Mouse (Mus musculus) embryonic facial prominence, embryonic 14.5 days (tissue): ENCODE results near the gene Zfp839. TPM values are rescaled to one million over a fixed set of nuclear protein-coding genes. Genes with fewer than 3 reads are reported as not detected.

ENCODE experiments used
- ATAC-seq: fragments of 200-750 bp; cut with Nextera tagmentation; 2 replicates; pipeline ENCODE4 v1.8.0; 2017; ENCODE audit warnings: low read depth, moderate number of reproducible peaks, moderate TSS enrichment
- DNase-seq: peaks from one replicate; pipeline ENCODE4 v3.0.0-alpha.2; 2015; ENCODE audit warnings: low spot score
- H3K27ac ChIP-seq: fragments of 300-500 bp; sonication (generic); replicated peaks from 2 replicates; pipeline ENCODE4 v1.5.1; 2014; ENCODE audit warnings: low read depth, mild to moderate bottlenecking, low read length, moderate library complexity
- H3K27me3 ChIP-seq: fragments of 300-500 bp; sonication (generic); replicated peaks from 2 replicates; pipeline ENCODE4 v1.6.1; 2014; ENCODE audit warnings: low read length; ENCODE audit not compliant: control insufficient read depth, insufficient read depth
- H3K36me3 ChIP-seq: fragments of 300-500 bp; sonication (generic); 2 replicates; pipeline ENCODE4 v1.6.1; 2014; ENCODE audit warnings: low read length, mixed read lengths; ENCODE audit not compliant: control insufficient read depth, insufficient read depth
- H3K4me1 ChIP-seq: fragments of 300-500 bp; sonication (generic); 2 replicates; pipeline ENCODE4 v1.6.1; 2014; ENCODE audit warnings: antibody characterized with exemption, low read length; ENCODE audit not compliant: control insufficient read depth, insufficient read depth
- H3K4me2 ChIP-seq: fragments of 300-500 bp; sonication (generic); 2 replicates; pipeline ENCODE4 v1.6.1; 2014; ENCODE audit warnings: low read depth, mild to moderate bottlenecking, low read length, moderate library complexity, mixed read lengths
- H3K4me3 ChIP-seq: fragments of 300-500 bp; sonication (generic); 2 replicates; pipeline ENCODE4 v1.5.1; 2014; ENCODE audit warnings: low read depth, mild to moderate bottlenecking, low read length
- H3K9ac ChIP-seq: fragments of 300-500 bp; sonication (generic); 2 replicates; pipeline ENCODE4 v1.6.1; 2014; ENCODE audit warnings: low read depth, mild to moderate bottlenecking, low read length, moderate library complexity, mixed read lengths
- H3K9me3 ChIP-seq: fragments of 300-500 bp; sonication (generic); 2 replicates; pipeline ENCODE4 v1.6.1; 2016; ENCODE audit warnings: low read length; ENCODE audit not compliant: control insufficient read depth
- WGBS: fragments of 180-500 bp; shearing (Covaris S2); extraction: QIAGEN DNeasy Blood & Tissue Kit; methylation state at CpG from one replicate; pipeline ENCODE4 v1.1.7; 2014; 5-methylcytosine and 5-hydroxymethylcytosine counted together
- polyA plus RNA-seq: library from polyadenylated mRNA; unstranded; fragments of >200 nt; fragmentation: Nextera tagmentation; extraction: Ambion mirVana; gene quantifications from 2 replicates; pipeline ENCODE4 v1.2.1, GENCODE M21; 2014

The Zfp839 gene
- polyA plus RNA-seq, 1 experiment from 2014 or later = 2.4 TPM

GRCm38 (mm10) chr12:110813132-110813531 lies 36.9 kb upstream of the Zfp839 start:
- Histone ChIP-seq H3K4me2 (no peak overlapping the region), H3K27me3 (no peaks in the 10 kb centered on the region), H3K36me3 (peaks cover 12% of the 10 kb centered on the region; the same call in 1 of the 2 replicates), H3K9me3 (no peaks in the 10 kb centered on the region), H3K4me3 (no peak overlapping the region), H3K27ac (no peak overlapping the region), H3K4me1 (no peaks in the 10 kb centered on the region), H3K9ac (no peak overlapping the region)
- DNase-seq = no peak
- 85% methylated on average over 9 of the region's 9 CpGs for WGBS
- no peak for ATAC-seq

GRCm38 (mm10) chr12:110813624-110814023 lies 36.4 kb upstream of the Zfp839 start:
- Histone ChIP-seq H3K4me3 (no peak overlapping the region), H3K27me3 (no peaks in the 10 kb centered on the region), H3K9me3 (no peaks in the 10 kb centered on the region), H3K4me1 (no peaks in the 10 kb centered on the region), H3K4me2 (no peak overlapping the region), H3K9ac (no peak overlapping the region), H3K36me3 (peaks cover 12% of the 10 kb centered on the region; the same call in 1 of the 2 replicates), H3K27ac (no peak overlapping the region)
- no peak for DNase-seq
- ATAC-seq = no peak
- WGBS = 87% methylated on average over 6 of the region's 6 CpGs

- DNase-seq (no peak), ATAC-seq (peak; percentile 41; the same call in 1 of the 2 replicates)
- H3K27ac ChIP-seq = no peak overlapping the region
- H3K4me2 ChIP-seq = no peak overlapping the region
- no peaks in the 10 kb centered on the region for H3K4me1 ChIP-seq
- no peak overlapping the region for H3K4me3 ChIP-seq
- 73% methylated on average over 17 of the region's 17 CpGs for WGBS
- H3K9me3 ChIP-seq = no peaks in the 10 kb centered on the region
- no peaks in the 10 kb centered on the region for H3K27me3 ChIP-seq
- peaks cover 12% of the 10 kb centered on the region; the same call in 1 of the 2 replicates for H3K36me3 ChIP-seq
- H3K9ac ChIP-seq = no peak overlapping the region
Measured at GRCm38 (mm10) chr12:110814924-110815323, 35.1 kb upstream of the Zfp839 start.

- no peaks in the 10 kb centered on the region for H3K27me3 ChIP-seq
- no peaks in the 10 kb centered on the region for H3K9me3 ChIP-seq
- no peaks in the 10 kb centered on the region for H3K4me1 ChIP-seq
- no peak overlapping the region for H3K4me2 ChIP-seq
- 83% methylated on average over 2 of the region's 2 CpGs for WGBS
- no peak for ATAC-seq
- no peak for DNase-seq
- 0 out of 2 replicates have a peak, but pooled peaks cover 4% of the 10 kb centered on the region for H3K36me3 ChIP-seq
- H3K4me3 ChIP-seq = no peak overlapping the region
- H3K9ac ChIP-seq = no peak overlapping the region
- no peak overlapping the region for H3K27ac ChIP-seq
Measured at GRCm38 (mm10) chr12:110816833-110817232, 33.2 kb upstream of the Zfp839 start.

GRCm38 (mm10) chr12:110819367-110819766 lies 30.7 kb upstream of the Zfp839 start:
- 69% methylated on average over 8 of the region's 8 CpGs for WGBS
- ATAC-seq (no peak), DNase-seq (no peak)
- Histone ChIP-seq H3K9ac (no peak overlapping the region), H3K4me2 (no peak overlapping the region), H3K4me1 (no peaks in the 10 kb centered on the region), H3K36me3 (no peaks in the 10 kb centered on the region), H3K27me3 (no peaks in the 10 kb centered on the region), H3K4me3 (no peak overlapping the region), H3K9me3 (no peaks in the 10 kb centered on the region), H3K27ac (no peak overlapping the region)

- H3K27ac ChIP-seq = no peak overlapping the region
- ATAC-seq (no peak), DNase-seq (no peak)
- no peaks in the 10 kb centered on the region for H3K9me3 ChIP-seq
- no peak overlapping the region for H3K4me3 ChIP-seq
- WGBS = 83% methylated on average over 2 of the region's 2 CpGs
- no peaks in the 10 kb centered on the region for H3K36me3 ChIP-seq
- H3K27me3 ChIP-seq = no peaks in the 10 kb centered on the region
- H3K4me1 ChIP-seq = no peaks in the 10 kb centered on the region
- H3K4me2 ChIP-seq = no peak overlapping the region
- H3K9ac ChIP-seq = no peak overlapping the region
Measured at GRCm38 (mm10) chr12:110821787-110822186, 28.3 kb upstream of the Zfp839 start.

GRCm38 (mm10) chr12:110822366-110822765 lies 27.7 kb upstream of the Zfp839 start:
- 86% methylated on average over 7 of the region's 7 CpGs for WGBS
- H3K36me3 ChIP-seq = no peaks in the 10 kb centered on the region
- H3K27ac ChIP-seq = no peak overlapping the region
- H3K4me3 ChIP-seq = no peak overlapping the region
- no peaks in the 10 kb centered on the region for H3K4me1 ChIP-seq
- ATAC-seq (no peak), DNase-seq (no peak)
- H3K9me3 ChIP-seq = no peaks in the 10 kb centered on the region
- H3K27me3 ChIP-seq = no peaks in the 10 kb centered on the region
- H3K4me2 ChIP-seq = no peak overlapping the region
- no peak overlapping the region for H3K9ac ChIP-seq

- no peak for DNase-seq
- no peaks in the 10 kb centered on the region for H3K9me3 ChIP-seq
- H3K9ac ChIP-seq = no peak overlapping the region
- H3K27me3 ChIP-seq = no peaks in the 10 kb centered on the region
- 94% methylated on average over 4 of the region's 4 CpGs for WGBS
- H3K4me3 ChIP-seq = no peak overlapping the region
- no peak for ATAC-seq
- H3K36me3 ChIP-seq = no peaks in the 10 kb centered on the region
- no peak overlapping the region for H3K27ac ChIP-seq
- H3K4me1 ChIP-seq = no peaks in the 10 kb centered on the region
- no peak overlapping the region for H3K4me2 ChIP-seq
Measured at GRCm38 (mm10) chr12:110828908-110829307, 21.1 kb upstream of the Zfp839 start.

GRCm38 (mm10) chr12:110830293-110831024 lies 19.6 kb upstream of the Zfp839 start:
- H3K4me1 ChIP-seq = no peaks in the 10 kb centered on the region
- H3K27me3 ChIP-seq = no peaks in the 10 kb centered on the region
- H3K36me3 ChIP-seq = no peaks in the 10 kb centered on the region
- no peak overlapping the region for H3K4me3 ChIP-seq
- H3K9ac ChIP-seq = no peak overlapping the region
- H3K9me3 ChIP-seq = no peaks in the 10 kb centered on the region
- H3K27ac ChIP-seq = no peak overlapping the region
- ATAC-seq = no peak
- no peak for DNase-seq
- H3K4me2 ChIP-seq = no peak overlapping the region
- WGBS = 91% methylated on average over 9 of the region's 11 CpGs
